ENCODE assay signal across 25 mouse cellular contexts in the genomic region with DNA sequence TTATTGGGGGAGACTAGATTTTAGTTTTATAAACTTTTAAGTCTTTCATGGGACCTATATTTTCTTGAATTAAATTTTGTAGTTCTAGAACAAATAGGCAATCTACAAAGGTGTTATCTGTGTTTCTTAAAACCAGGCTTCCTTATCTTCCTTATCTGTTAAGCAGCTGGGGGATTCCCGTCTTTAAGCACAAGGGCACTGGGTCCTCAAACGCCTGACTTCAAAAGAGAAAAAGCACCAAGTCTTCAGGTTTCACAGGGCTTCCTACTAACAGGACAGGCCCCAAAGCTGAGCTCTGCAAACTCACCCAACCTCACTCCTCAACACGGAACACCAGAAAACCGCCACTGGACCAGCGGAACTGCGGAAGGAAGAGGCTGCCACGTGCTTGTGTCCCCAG. TPM values are rescaled to one million over a fixed set of nuclear protein-coding genes. Genes with fewer than 3 reads are reported as not detected.
A peak's percentile ranks its signal among the peaks of the same experiment; 100 is the strongest.
DNase-seq lines count a peak whose midpoint lies in the region; ATAC-seq and TF ChIP-seq lines count a peak whose summit lies in the region.
"Had no signal": no experiment of that assay in that cellular context is flagged by ENCODE, and none has a peak within 500 bp of the region (broad histone marks: within the 10 kb centered on the region; RNA-seq: fewer than 3 reads in every experiment).

No protein-coding gene starts in this region.

- H3K9me3 ChIP-seq in lung, postnatal 0 days (ENCODE audit: low read length) = no peaks in the 10 kb centered on the region
- no peaks in the 10 kb centered on the region for H3K9me3 ChIP-seq in liver, embryonic 13.5 days (replicated peaks)
- H3K9me3 ChIP-seq: forebrain, embryonic 13.5 days; limb, embryonic 10.5 days had no signal

- no peak for TF ChIP-seq EP300 in lung, postnatal 0 days (IDR thresholded peaks at IDR 0.05)

- 47% methylated on average over 7 of the region's 7 CpGs for WGBS in lung, postnatal 0 days
- WGBS in liver, embryonic 13.5 days (ENCODE audit: insufficient replicate concordance) = 34% methylated on average over 7 of the region's 7 CpGs

- no peak for TF ChIP-seq CTCF in lung, postnatal 0 days (IDR thresholded peaks at IDR 0.05)

- peaks cover 3% of the 10 kb centered on the region; the same call in 1 of the 2 replicates for H3K36me3 ChIP-seq in lung, postnatal 0 days (ENCODE audit: insufficient read depth, low read length)
- peaks cover 45% of the 10 kb centered on the region for H3K36me3 ChIP-seq in liver, embryonic 13.5 days

- no peaks in the 10 kb centered on the region for H3K27me3 ChIP-seq in lung, postnatal 0 days (replicated peaks; ENCODE audit: insufficient read depth, low read length)
- no peaks in the 10 kb centered on the region for H3K27me3 ChIP-seq in liver, embryonic 13.5 days
- H3K27me3 ChIP-seq: forebrain, embryonic 13.5 days; heart, embryonic 12.5 days; Patski had no signal

- H3K4me2 ChIP-seq in lung, postnatal 0 days (replicated peaks; ENCODE audit: low read depth, low read length) = no peak overlapping the region
- H3K4me2 ChIP-seq in liver, embryonic 13.5 days = 0 out of 2 replicates have a peak overlapping the region, but pooled peaks have one; percentile 6
- H3K4me2 ChIP-seq: forebrain, embryonic 13.5 days; heart, embryonic 12.5 days; midbrain, embryonic 11.5 days had no signal

- no peak for ATAC-seq in lung, postnatal 0 days
- ATAC-seq in activated CD4-positive, CD25-positive, alpha-beta regulatory T cell, adult 4 months = peak; percentile 86
- no peak for ATAC-seq in liver, embryonic 13.5 days (ENCODE audit: low read depth)
- ATAC-seq: forebrain, embryonic 13.5 days; hindbrain, embryonic 16.5 days had no signal

- peak overlapping the region; percentile 77 for H3K27ac ChIP-seq in lung, postnatal 0 days (ENCODE audit: low read length)
- H3K27ac ChIP-seq in liver, embryonic 13.5 days = no peak overlapping the region
- H3K27ac ChIP-seq: forebrain, embryonic 13.5 days; hindbrain, embryonic 10.5 days; kidney, postnatal 0 days; limb, embryonic 10.5 days; macrophage had no signal

- H3K9ac ChIP-seq in lung, postnatal 0 days (replicated peaks; ENCODE audit: low read depth) = no peak overlapping the region
- H3K9ac ChIP-seq in liver, embryonic 13.5 days = 0 out of 2 replicates have a peak overlapping the region, but pooled peaks have one; percentile 8
- H3K9ac ChIP-seq: forebrain, embryonic 13.5 days; heart, embryonic 12.5 days had no signal

- no peaks in the 10 kb centered on the region; the same call in 1 of the 2 replicates for H3K4me1 ChIP-seq in lung, postnatal 0 days (ENCODE audit: insufficient read depth, low read depth, low read length)
- peaks cover 6% of the 10 kb centered on the region for H3K4me1 ChIP-seq in liver, embryonic 13.5 days (replicated peaks)
- H3K4me1 ChIP-seq: heart, embryonic 12.5 days; hindbrain, embryonic 10.5 days; limb, embryonic 10.5 days had no signal

- DNase-seq in lung, postnatal 0 days (ENCODE audit: low spot score) = no peak
- no peak for DNase-seq in lung, postnatal 25 days (ENCODE audit: low spot score)
- peak; percentile 6 for DNase-seq in liver, embryonic 13.5 days
- DNase-seq in adipocyte (ENCODE audit: low spot score) = no peak
- no peak for DNase-seq in left cerebral cortex, postnatal 14 days (ENCODE audit: low spot score in 2 of 2)
- no peak for DNase-seq in embryo, embryonic 9.5 days (ENCODE audit: extremely low spot score)
- DNase-seq: adrenal gland, postnatal 10 days; cerebellum, adult 2 months; cerebellum, postnatal 25 days; embryo, embryonic 11 days; gastrocnemius, postnatal 14 days; heart, adult 11 months; heart, postnatal 10 days; kidney, adult 11 months; thymus, postnatal 14 days had no signal

- H3K4me3 ChIP-seq in lung, postnatal 0 days (ENCODE audit: low read depth, low read length) = no peak overlapping the region
- no peak overlapping the region for H3K4me3 ChIP-seq in liver, embryonic 13.5 days (replicated peaks)
- H3K4me3 ChIP-seq: forebrain, embryonic 13.5 days; heart, embryonic 12.5 days; hindbrain, embryonic 10.5 days; limb, embryonic 10.5 days had no signal

- intact Hi-C loops in left cerebral cortex, postnatal 14 days (cut with DNase I) = no loop called here

RNA-seq across cellular contexts. Expression of gene Phyh, which starts 10.9 kb away (rescaled TPM):
- 76.5 and 86.9 TPM in 2 replicates for polyA plus RNA-seq in lung, postnatal 0 days (2015; fragmentation: Nextera tagmentation; extraction: Ambion mirVana)
- polyA plus RNA-seq in activated CD4-positive, CD25-positive, alpha-beta regulatory T cell, adult 4 months (2017; shearing (Covaris generic)) = 10 to 100 TPM; 89.5 to 92.7 TPM
- 47.6 and 61.5 TPM in 2 replicates for polyA plus RNA-seq in liver, embryonic 13.5 days (2015; fragmentation: Nextera tagmentation; extraction: Ambion mirVana)
- total RNA-seq in left cerebral cortex, postnatal 14 days (2021) = 10 to 100 TPM; 69.8 to 72.2 TPM

RNA-seq across cellular contexts. Expression of gene Sephs1, which starts 26.6 kb away (rescaled TPM):
- 34.3 and 34.6 TPM in 2 replicates for polyA plus RNA-seq in lung, postnatal 0 days (2015; fragmentation: Nextera tagmentation; extraction: Ambion mirVana)
- polyA plus RNA-seq in activated CD4-positive, CD25-positive, alpha-beta regulatory T cell, adult 4 months (2017; shearing (Covaris generic)) = 10 to 100 TPM; 29.3 to 29.8 TPM
- polyA plus RNA-seq in liver, embryonic 13.5 days (2015; fragmentation: Nextera tagmentation; extraction: Ambion mirVana) = 33.2 and 39.6 TPM in 2 replicates
- 10 to 100 TPM; 35.0 to 35.2 TPM for total RNA-seq in left cerebral cortex, postnatal 14 days (2021)
